In genomic region chr5:136488721-136489120, GRCm38 (mm10) we compare ENCODE assay signal across 18 mouse cellular contexts.
DNase-seq lines count a peak whose midpoint lies in the region; ATAC-seq and TF ChIP-seq lines count a peak whose summit lies in the region.
"Had no signal": no experiment of that assay in that cellular context is flagged by ENCODE, and none has a peak within 500 bp of the region (broad histone marks: within the 10 kb centered on the region; RNA-seq: fewer than 3 reads in every experiment).

No protein-coding gene starts in this region.

- no peak overlapping the region for H3K4me3 ChIP-seq in liver, adult 2 months (ENCODE audit: insufficient read depth, low read depth, low read length)
- H3K4me3 ChIP-seq in liver, embryonic 12.5 days = no peak overlapping the region
- H3K4me3 ChIP-seq in embryonic fibroblast, embryonic 13.5 days (ENCODE audit: insufficient read depth, low read length) = no peak overlapping the region
- H3K4me3 ChIP-seq: neural tube, embryonic 15.5 days; stomach, embryonic 15.5 days had no signal

- no peak overlapping the region for H3K4me2 ChIP-seq in liver, embryonic 12.5 days
- H3K4me2 ChIP-seq: neural tube, embryonic 15.5 days; stomach, embryonic 15.5 days had no signal

- no peak overlapping the region for H3K9ac ChIP-seq in liver, adult 2 months (ENCODE audit: low read depth, low read length)
- H3K9ac ChIP-seq in liver, embryonic 12.5 days = no peak overlapping the region
- H3K9ac ChIP-seq: neural tube, embryonic 15.5 days; stomach, embryonic 15.5 days had no signal

- no peaks in the 10 kb centered on the region for H3K36me3 ChIP-seq in liver, adult 2 months (ENCODE audit: control insufficient read depth, insufficient read depth, low read length)
- H3K36me3 ChIP-seq in liver, embryonic 12.5 days = peaks cover 17% of the 10 kb centered on the region

- no peak for TF ChIP-seq POLR2A in liver, adult 2 months (IDR thresholded peaks at IDR 0.05; ENCODE audit: extremely low read depth, insufficient read depth, low read length)
- TF ChIP-seq POLR2A in embryonic fibroblast, embryonic 13.5 days (IDR thresholded peaks at IDR 0.05; ENCODE audit: low read depth, low read length) = no peak

- DNase-seq in liver, adult 2 months (ENCODE audit: extremely low read depth, low read depth, low spot score) = no peak
- peak; percentile 74 for DNase-seq in cerebellum, adult 11 months
- DNase-seq in cerebellum, adult 8-10 months = peak; percentile 73
- no peak for DNase-seq in kidney, postnatal 36 days
- DNase-seq: adrenal gland, postnatal 36 days; B cell, adult 2 months; heart, adult 11 months; heart, postnatal 36 days; kidney, adult 11 months; lung, adult 18-20 months; right cerebral cortex, postnatal 25 days had no signal

- ATAC-seq in liver, embryonic 12.5 days = no peak
- no peak for ATAC-seq in megakaryocyte progenitor cell, adult 5-6 weeks (replicated peaks; ENCODE audit: poor library complexity)
- ATAC-seq: hindbrain, postnatal 0 days; midbrain, embryonic 16.5 days had no signal

- peaks cover 24% of the 10 kb centered on the region; the same call in 1 of the 2 replicates for H3K79me2 ChIP-seq in liver, adult 2 months (ENCODE audit: control insufficient read depth, insufficient read depth, low read length)

- 68% methylated on average over 3 of the region's 3 CpGs for WGBS in liver, adult 2 months
- WGBS in liver, embryonic 12.5 days (ENCODE audit: insufficient replicate concordance) = 56% methylated on average over 3 of the region's 3 CpGs

- H3K27me3 ChIP-seq in liver, adult 2 months (ENCODE audit: control insufficient read depth, insufficient read depth, low read length) = no peaks in the 10 kb centered on the region
- H3K27me3 ChIP-seq in liver, embryonic 12.5 days (replicated peaks) = no peaks in the 10 kb centered on the region
- H3K27me3 ChIP-seq: neural tube, embryonic 15.5 days; stomach, embryonic 15.5 days had no signal

- peak overlapping the region; percentile 80 for H3K27ac ChIP-seq in liver, adult 2 months (replicated peaks; ENCODE audit: insufficient read depth, low read depth, low read length)
- H3K27ac ChIP-seq in liver, embryonic 12.5 days = no peak overlapping the region
- H3K27ac ChIP-seq in embryonic fibroblast, embryonic 13.5 days (ENCODE audit: insufficient read depth, low read length) = peak overlapping the region; percentile 59; the same call in 1 of the 2 replicates
- H3K27ac ChIP-seq: hindbrain, postnatal 0 days; neural tube, embryonic 15.5 days; stomach, embryonic 15.5 days had no signal

- peaks cover 16% of the 10 kb centered on the region for H3K4me1 ChIP-seq in liver, adult 2 months (ENCODE audit: control insufficient read depth, insufficient read depth, low read length)
- H3K4me1 ChIP-seq in liver, embryonic 12.5 days = peaks cover 34% of the 10 kb centered on the region
- peaks cover 22% of the 10 kb centered on the region for H3K4me1 ChIP-seq in embryonic fibroblast, embryonic 13.5 days (ENCODE audit: control insufficient read depth, insufficient read depth, low read length)

- no peak for TF ChIP-seq CTCF in liver, adult 2 months (IDR thresholded peaks at IDR 0.05; ENCODE audit: low read depth, low read length)
- no peak for TF ChIP-seq CTCF in embryonic fibroblast, embryonic 13.5 days (IDR thresholded peaks at IDR 0.05; ENCODE audit: borderline replicate concordance, insufficient read depth, low read length)

- no peaks in the 10 kb centered on the region for H3K9me3 ChIP-seq in liver, embryonic 12.5 days (replicated peaks)
- H3K9me3 ChIP-seq: neural tube, embryonic 15.5 days; stomach, embryonic 15.5 days had no signal

Comparison
In these comparisons a context has a peak if more than half of its experiments do, and no peak if none do; other contexts are left out.
1. DNase-seq: peak in cerebellum, adult 11 months (single experiment) and cerebellum, adult 8-10 months (single experiment); none in liver, adult 2 months (single experiment) and kidney, postnatal 36 days (0 of 2).